Mouse (Mus musculus) lung, postnatal 0 days (tissue): Measurements from ENCODE around the gene Rlf. TPM values are rescaled to one million over a fixed set of nuclear protein-coding genes. Genes with fewer than 3 reads are reported as not detected.

Experiments
- ATAC-seq: fragments of 200-750 bp; cut with Nextera tagmentation; 2 replicates; pipeline ENCODE4 v1.8.0; 2017; ENCODE audit warnings: moderate library complexity
- DNase-seq: peaks from one replicate; pipeline ENCODE4 v3.0.0-alpha.2; 2016; ENCODE audit warnings: low spot score
- H3K27ac ChIP-seq: fragments of 300-500 bp; sonication (generic); 2 replicates; pipeline ENCODE4 v1.5.1; 2014; ENCODE audit warnings: antibody characterized with exemption, mild to moderate bottlenecking, low read length, mixed read lengths
- H3K27me3 ChIP-seq: fragments of 300-500 bp; sonication (generic); replicated peaks from 2 replicates; pipeline ENCODE4 v1.6.1; 2014; ENCODE audit warnings: low read length, mixed read lengths; ENCODE audit not compliant: insufficient read depth
- H3K36me3 ChIP-seq: fragments of 300-500 bp; sonication (generic); 2 replicates; pipeline ENCODE4 v1.6.1; 2014; ENCODE audit warnings: low read length, mixed read lengths; ENCODE audit not compliant: insufficient read depth
- H3K4me1 ChIP-seq: fragments of 300-500 bp; sonication (generic); 2 replicates; pipeline ENCODE4 v1.6.1; 2014; ENCODE audit warnings: antibody characterized with exemption, low read depth, low read length, mixed read lengths; ENCODE audit not compliant: insufficient read depth
- H3K4me2 ChIP-seq: fragments of 300-500 bp; sonication (generic); replicated peaks from 2 replicates; pipeline ENCODE4 v1.6.1; 2014; ENCODE audit warnings: low read depth, mild to moderate bottlenecking, low read length, moderate library complexity, mixed read lengths
- H3K4me3 ChIP-seq: fragments of 300-500 bp; sonication (generic); 2 replicates; pipeline ENCODE4 v1.5.1; 2014; ENCODE audit warnings: low read depth, low read length
- H3K9ac ChIP-seq: fragments of 300-500 bp; sonication (generic); replicated peaks from 2 replicates; pipeline ENCODE4 v1.6.1; 2014; ENCODE audit warnings: low read depth, mild to moderate bottlenecking
- H3K9me3 ChIP-seq: fragments of 300-500 bp; sonication (generic); 2 replicates; pipeline ENCODE4 v1.6.1; 2016; ENCODE audit warnings: low read length, mixed read lengths
- CTCF ChIP-seq: IDR thresholded peaks from 2 replicates; pipeline ENCODE4 v1.5.1; 2016; ENCODE audit warnings: antibody characterized with exemption, mild to moderate bottlenecking
- EP300 ChIP-seq: IDR thresholded peaks from 2 replicates; pipeline ENCODE4 v1.6.1; 2016; ENCODE audit warnings: antibody characterized with exemption, mild to moderate bottlenecking, control low read depth
- WGBS: fragments of 180-500 bp; shearing (Covaris S2); extraction: QIAGEN DNeasy Blood & Tissue Kit; methylation state at CpG from one replicate; pipeline ENCODE4 v1.1.7; 2014; 5-methylcytosine and 5-hydroxymethylcytosine counted together
- polyA plus RNA-seq: library from polyadenylated mRNA; unstranded; fragments of >200 nt; fragmentation: Nextera tagmentation; extraction: Ambion mirVana; gene quantifications from 2 replicates; pipeline ENCODE4 v1.2.1, GENCODE M21; 2015

Rlf gene
- 9.9 and 11.3 TPM in 2 replicates for polyA plus RNA-seq

- peak within 1 kb of the TSS; percentile 89 for H3K27ac ChIP-seq
- no peaks in the 10 kb centered on the region for H3K36me3 ChIP-seq
- peak within 1 kb of the TSS; percentile 93 for H3K4me3 ChIP-seq
- WGBS, result 2% methylated on average over 48 of the region's 48 CpGs
- TF ChIP-seq EP300 (no peak), CTCF (no peak)
- H3K4me2 ChIP-seq, result peak within 1 kb of the TSS; percentile 72
- no peaks in the 10 kb centered on the region for H3K9me3 ChIP-seq
- H3K9ac ChIP-seq, result peak within 1 kb of the TSS; percentile 96
- no peaks in the 10 kb centered on the region for H3K27me3 ChIP-seq
- DNase-seq (peak; percentile 98), ATAC-seq (peak; percentile 98)
- peaks cover 14% of the 10 kb centered on the region; the same call in 1 of the 2 replicates for H3K4me1 ChIP-seq
Measured at GRCm38 (mm10) chr4:121214793-121215304, at the start of gene Rlf. Rlf (minus strand) TSS chr4:121215084.

DNA sequence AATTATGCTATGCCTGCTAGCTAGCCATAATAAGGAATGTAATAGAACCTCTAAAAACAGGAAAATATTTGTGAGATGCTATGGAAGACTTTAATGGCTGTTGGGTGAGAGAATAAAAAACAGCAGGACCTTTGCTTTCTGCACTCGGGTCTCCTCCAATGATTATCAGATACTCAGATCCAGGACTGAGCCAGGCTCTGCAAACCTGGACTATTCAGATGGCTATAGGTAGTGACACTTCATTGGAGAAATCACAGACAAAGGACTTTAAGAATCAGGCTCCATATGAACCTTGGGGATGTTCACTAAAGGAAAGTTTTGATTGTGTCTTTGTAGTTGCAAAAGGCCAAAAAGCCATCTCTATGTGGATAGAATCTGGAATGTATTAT is 26.7 kb upstream of the Rlf start:
- Histone ChIP-seq H3K4me1 (no peaks in the 10 kb centered on the region), H3K4me2 (no peak overlapping the region), H3K36me3 (no peaks in the 10 kb centered on the region), H3K27me3 (no peaks in the 10 kb centered on the region), H3K4me3 (no peak overlapping the region), H3K27ac (no peak overlapping the region), H3K9ac (no peak overlapping the region), H3K9me3 (no peaks in the 10 kb centered on the region)
- TF ChIP-seq CTCF, result no peak
- no peak for TF ChIP-seq EP300
- 90% methylated on average over 1 of the region's 1 CpGs for WGBS
- no peak for ATAC-seq
- DNase-seq, result no peak

GRCm38 (mm10) chr4:121240637-121241611 is 26.0 kb upstream of the Rlf start:
- ATAC-seq (no peak), DNase-seq (peak; percentile 74)
- no peaks in the 10 kb centered on the region for H3K4me1 ChIP-seq
- no peak for TF ChIP-seq EP300
- peak; percentile 76 for TF ChIP-seq CTCF
- H3K9ac ChIP-seq, result no peak overlapping the region
- H3K36me3 ChIP-seq, result no peaks in the 10 kb centered on the region
- no peak overlapping the region for H3K27ac ChIP-seq
- H3K27me3 ChIP-seq, result no peaks in the 10 kb centered on the region
- no peak overlapping the region for H3K4me3 ChIP-seq
- no peak overlapping the region for H3K4me2 ChIP-seq
- H3K9me3 ChIP-seq, result no peaks in the 10 kb centered on the region
- 39% methylated on average over 14 of the region's 14 CpGs for WGBS

DNA sequence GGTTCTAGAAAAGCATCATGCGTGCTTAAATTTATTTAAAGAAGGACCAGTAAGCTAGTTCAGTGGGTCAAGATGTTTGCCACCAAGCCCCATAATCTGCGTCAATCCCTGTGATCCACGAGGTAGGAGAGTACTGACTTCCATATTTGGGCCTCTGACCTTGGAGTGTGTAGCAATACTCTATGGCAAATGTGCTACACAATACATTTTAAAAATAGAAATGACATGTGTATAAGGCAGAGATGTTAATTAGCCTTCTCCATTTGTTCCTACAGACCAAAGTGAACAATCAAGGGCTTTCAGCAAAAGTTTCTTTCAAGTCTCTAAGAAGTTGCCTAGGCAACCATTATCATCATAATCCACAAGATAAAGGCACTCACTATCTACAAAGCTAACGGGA is 25.0 kb upstream of the Rlf start:
- 65% methylated on average over 4 of the region's 4 CpGs for WGBS
- Histone ChIP-seq H3K9me3 (no peaks in the 10 kb centered on the region), H3K9ac (no peak overlapping the region), H3K27me3 (no peaks in the 10 kb centered on the region), H3K27ac (no peak overlapping the region), H3K36me3 (no peaks in the 10 kb centered on the region), H3K4me2 (no peak overlapping the region), H3K4me1 (no peaks in the 10 kb centered on the region), H3K4me3 (no peak overlapping the region)
- no peak for TF ChIP-seq EP300
- no peak for DNase-seq
- no peak for ATAC-seq

- no peak for TF ChIP-seq EP300
- peak; percentile 66 for TF ChIP-seq CTCF
- DNase-seq, result peak; percentile 67
Measured at GRCm38 (mm10) chr4:121231772-121232414, 17.0 kb upstream of the Rlf start.

DNA sequence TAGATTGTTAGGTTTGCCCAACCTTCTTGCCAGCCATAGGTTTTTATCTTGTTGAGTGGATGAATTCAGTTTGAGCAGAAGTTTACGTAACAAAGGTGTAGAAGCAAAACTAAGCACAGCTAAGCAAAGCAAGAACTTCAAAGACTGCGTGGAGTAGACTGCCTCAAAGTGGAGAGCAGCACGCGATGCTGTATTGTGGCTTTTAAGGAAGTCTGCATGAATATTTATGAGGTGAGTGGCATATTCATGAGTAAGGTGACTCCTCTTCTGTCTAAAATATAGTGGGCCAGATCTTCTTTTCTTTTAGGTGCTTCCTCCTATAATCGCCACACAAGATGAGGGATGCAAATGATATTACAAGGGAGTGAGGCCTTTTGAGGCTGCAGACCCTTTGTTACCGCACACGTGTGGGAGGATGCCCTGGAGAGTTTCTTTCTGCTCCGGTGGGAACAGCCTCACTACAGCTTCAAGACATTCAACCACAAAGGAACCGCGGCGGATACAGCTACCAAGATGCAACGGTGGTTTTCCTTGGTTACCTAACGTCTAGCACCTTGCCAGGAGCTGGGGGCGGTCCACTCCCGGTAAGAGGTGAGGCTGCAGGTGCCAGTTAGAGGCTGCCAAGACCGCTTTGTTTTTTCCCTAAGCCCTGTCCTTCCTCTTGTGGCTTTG is 16.2 kb upstream of the Rlf start:
- TF ChIP-seq CTCF, result no peak
- no peak for TF ChIP-seq EP300
- no peak overlapping the region for H3K4me3 ChIP-seq
- H3K36me3 ChIP-seq, result no peaks in the 10 kb centered on the region
- WGBS, result 5% methylated on average over 16 of the region's 16 CpGs
- no peak overlapping the region for H3K4me2 ChIP-seq
- ATAC-seq (no peak), DNase-seq (no peak)
- H3K27ac ChIP-seq, result no peak overlapping the region
- H3K9me3 ChIP-seq, result no peaks in the 10 kb centered on the region
- H3K27me3 ChIP-seq, result no peaks in the 10 kb centered on the region
- no peaks in the 10 kb centered on the region for H3K4me1 ChIP-seq
- H3K9ac ChIP-seq, result no peak overlapping the region

More at GRCm38 (mm10) chr4:121231772-121232414, 17.0 kb upstream of the Rlf start:
- no peak for ATAC-seq
- 13% methylated on average over 5 of the region's 5 CpGs for WGBS
- Histone ChIP-seq H3K36me3 (no peaks in the 10 kb centered on the region), H3K9me3 (no peaks in the 10 kb centered on the region), H3K9ac (no peak overlapping the region), H3K27ac (no peak overlapping the region), H3K4me3 (no peak overlapping the region), H3K4me1 (no peaks in the 10 kb centered on the region), H3K4me2 (no peak overlapping the region), H3K27me3 (no peaks in the 10 kb centered on the region)
